Mouse (Mus musculus) midbrain, embryonic 10.5 days (tissue): ENCODE measurements around the gene Arhgap24. TPM values are rescaled to one million over a fixed set of nuclear protein-coding genes. Genes with fewer than 3 reads are reported as not detected.
"Not testable (repeated sequence)": the region's sequence is repeated elsewhere in the genome, so short reads cannot be mapped to it uniquely, and the experiment has no call there.

Experiments
- DNase-seq: peaks from one replicate; pipeline ENCODE4 v3.0.0-alpha.2; 2017; ENCODE audit warnings: low spot score
- H3K27ac ChIP-seq: fragments of 300-500 bp; sonication (generic); replicated peaks from 2 replicates; pipeline ENCODE4 v1.5.1; 2016; ENCODE audit warnings: mild to moderate bottlenecking
- H3K27me3 ChIP-seq: fragments of 300-500 bp; sonication (generic); 2 replicates; pipeline ENCODE4 v1.6.1; 2016; ENCODE audit warnings: low read depth, mild to moderate bottlenecking; ENCODE audit not compliant: poor library complexity, severe bottlenecking
- H3K36me3 ChIP-seq: fragments of 300-500 bp; sonication (generic); 2 replicates; pipeline ENCODE4 v1.6.1; 2016; ENCODE audit warnings: mild to moderate bottlenecking, moderate library complexity
- H3K4me1 ChIP-seq: fragments of 300-500 bp; sonication (generic); 2 replicates; pipeline ENCODE4 v1.6.1; 2016
- H3K4me3 ChIP-seq: fragments of 300-500 bp; sonication (generic); 2 replicates; pipeline ENCODE4 v1.5.1; 2016; ENCODE audit warnings: mild to moderate bottlenecking, moderate library complexity
- H3K9me3 ChIP-seq: fragments of 300-500 bp; sonication (generic); replicated peaks from 2 replicates; pipeline ENCODE4 v1.6.1; 2016; ENCODE audit warnings: mild to moderate bottlenecking
- WGBS: fragments of 180-500 bp; shearing (Covaris S2); methylation state at CpG from one replicate; pipeline ENCODE4 v1.1.7; 2016; 5-methylcytosine and 5-hydroxymethylcytosine counted together
- polyA plus RNA-seq: library from polyadenylated mRNA; unstranded; fragments of >200 nt; fragmentation: Nextera tagmentation; extraction: Ambion mirVana; gene quantifications from 2 replicates; pipeline ENCODE4 v1.2.1, GENCODE M21; 2016

Gene Arhgap24
- polyA plus RNA-seq, 1 experiment from 2014 or later, result 3.5 TPM

- no peak for DNase-seq
- Histone ChIP-seq H3K27ac (no peak overlapping the region), H3K36me3 (no peaks in the 10 kb centered on the region), H3K4me1 (peaks cover 16% of the 10 kb centered on the region), H3K27me3 (no peaks in the 10 kb centered on the region), H3K9me3 (no peaks in the 10 kb centered on the region), H3K4me3 (0 out of 2 replicates have a peak overlapping the region, but pooled peaks have one; percentile 17)
- 40% methylated on average over 13 of the region's 13 CpGs for WGBS
Measured at GRCm38 (mm10) chr5:102905441-102906211, 424.4 kb downstream of the Arhgap24 start.

GRCm38 (mm10) chr5:102920199-102920598 is 439.0 kb downstream of the Arhgap24 start:
- Histone ChIP-seq H3K9me3 (no peaks in the 10 kb centered on the region; the same call in 1 of the 2 replicates), H3K36me3 (peaks cover 18% of the 10 kb centered on the region), H3K4me3 (no peak overlapping the region), H3K27me3 (no peaks in the 10 kb centered on the region), H3K4me1 (no peaks in the 10 kb centered on the region), H3K27ac (no peak overlapping the region)
- 80% methylated on average over 2 of the region's 2 CpGs for WGBS
- DNase-seq, result no peak

- no peak overlapping the region for H3K4me3 ChIP-seq
Measured at GRCm38 (mm10) chr5:102926786-102927185, 445.6 kb downstream of the Arhgap24 start.

GRCm38 (mm10) chr5:102930161-102930560 is 449.0 kb downstream of the Arhgap24 start:
- H3K36me3 ChIP-seq, result no peaks in the 10 kb centered on the region
- H3K27ac ChIP-seq, result no peak overlapping the region
- DNase-seq, result no peak
- no peaks in the 10 kb centered on the region for H3K27me3 ChIP-seq
- H3K9me3 ChIP-seq, result no peaks in the 10 kb centered on the region
- H3K4me3 ChIP-seq, result no peak overlapping the region
- 69% methylated on average over 6 of the region's 6 CpGs for WGBS
- peaks cover 5% of the 10 kb centered on the region; the same call in 1 of the 2 replicates for H3K4me1 ChIP-seq

More at GRCm38 (mm10) chr5:102926786-102927185, 445.6 kb downstream of the Arhgap24 start:
- Histone ChIP-seq H3K27me3 (no peaks in the 10 kb centered on the region), H3K9me3 (no peaks in the 10 kb centered on the region; the same call in 1 of the 2 replicates), H3K4me1 (peaks cover 5% of the 10 kb centered on the region; the same call in 1 of the 2 replicates), H3K36me3 (peaks cover 13% of the 10 kb centered on the region), H3K27ac (no peak overlapping the region)
- 87% methylated on average over 5 of the region's 5 CpGs for WGBS
- no peak for DNase-seq

- not testable (repeated sequence) for H3K4me1 ChIP-seq, H3K4me3 ChIP-seq, H3K27ac ChIP-seq, H3K27me3 ChIP-seq, H3K36me3 ChIP-seq, H3K9me3 ChIP-seq, DNase-seq
- 89% methylated on average over 17 of the region's 17 CpGs for WGBS
Measured at GRCm38 (mm10) chr5:102943864-102944630, 462.9 kb downstream of the Arhgap24 start.

GRCm38 (mm10) chr5:102946625-102947024 is 465.4 kb downstream of the Arhgap24 start:
- H3K9me3 ChIP-seq, result peaks cover 3% of the 10 kb centered on the region; the same call in 1 of the 2 replicates
- H3K27ac ChIP-seq, result no peak overlapping the region
- H3K27me3 ChIP-seq, result no peaks in the 10 kb centered on the region
- 89% methylated on average over 8 of the region's 8 CpGs for WGBS
- no peak for DNase-seq
- H3K36me3 ChIP-seq, result no peaks in the 10 kb centered on the region
- H3K4me3 ChIP-seq, result no peak overlapping the region
- H3K4me1 ChIP-seq, result no peaks in the 10 kb centered on the region

- no peak overlapping the region for H3K27ac ChIP-seq
- no peak overlapping the region for H3K4me3 ChIP-seq
- no peaks in the 10 kb centered on the region for H3K27me3 ChIP-seq
- no peaks in the 10 kb centered on the region for H3K4me1 ChIP-seq
- no peak for DNase-seq
- no peaks in the 10 kb centered on the region for H3K36me3 ChIP-seq
- 81% methylated on average over 8 of the region's 8 CpGs for WGBS
- H3K9me3 ChIP-seq, result peaks cover 3% of the 10 kb centered on the region; the same call in 1 of the 2 replicates
Measured at GRCm38 (mm10) chr5:102947061-102947711, 466.0 kb downstream of the Arhgap24 start.
